Mouse (Mus musculus): ENCODE data around the gene Gm49368. TPM values are rescaled to one million over a fixed set of nuclear protein-coding genes. Genes with fewer than 3 reads are reported as not detected.

The Gm49368 gene
- total RNA-seq, 2 experiments from 2014 or later, result not detected

GRCm38 (mm10) chr7:128056917-128057444 lies 5.5 kb upstream of the Gm49368 start:
- no peak for DNase-seq

GRCm38 (mm10) chr7:128057860-128058259 lies 4.6 kb upstream of the Gm49368 start:
- no peak for DNase-seq

- DNase-seq, result peak in 1 of 2 experiments; percentile 28
Measured at GRCm38 (mm10) chr7:128058576-128058975, 3.9 kb upstream of the Gm49368 start.

- DNase-seq, result no peak
Measured at GRCm38 (mm10) chr7:128059091-128059490, 3.4 kb upstream of the Gm49368 start.

- no peak for DNase-seq
Measured at GRCm38 (mm10) chr7:128063211-128063781, 813 bp downstream of the Gm49368 start.

- peak in 1 of 2 experiments; percentile 38 for DNase-seq
Measured at GRCm38 (mm10) chr7:128065547-128065946, 3.1 kb downstream of the Gm49368 start.

- peak; percentile 23 to 48 for DNase-seq
Measured at GRCm38 (mm10) chr7:128067847-128068246, 5.4 kb downstream of the Gm49368 start.

- DNase-seq, result no peak
Measured at GRCm38 (mm10) chr7:128069844-128070243, 7.4 kb downstream of the Gm49368 start.

GRCm38 (mm10) chr7:128071816-128072215 lies 9.3 kb downstream of the Gm49368 start:
- no peak for DNase-seq

GRCm38 (mm10) chr7:128080012-128080411 lies 17.5 kb downstream of the Gm49368 start:
- no peak for DNase-seq

- DNase-seq, result peak in 1 of 2 experiments; percentile 23
Measured at GRCm38 (mm10) chr7:128089141-128089540, 26.7 kb downstream of the Gm49368 start.

GRCm38 (mm10) chr7:128098135-128098534 lies 35.7 kb downstream of the Gm49368 start:
- DNase-seq, result no peak

GRCm38 (mm10) chr7:128100742-128101357 lies 38.4 kb downstream of the Gm49368 start:
- no peak for DNase-seq

- DNase-seq, result no peak
Measured at GRCm38 (mm10) chr7:128105246-128105645, 42.8 kb downstream of the Gm49368 start.

GRCm38 (mm10) chr7:128107462-128107861 lies 45.0 kb downstream of the Gm49368 start:
- DNase-seq, result no peak

- no peak for DNase-seq
Measured at GRCm38 (mm10) chr7:128110314-128110713, 47.8 kb downstream of the Gm49368 start.

GRCm38 (mm10) chr7:128112131-128112530 lies 49.6 kb downstream of the Gm49368 start:
- DNase-seq, result no peak

- no peak for DNase-seq
Measured at GRCm38 (mm10) chr7:128114371-128115105, 52.1 kb downstream of the Gm49368 start.

- DNase-seq, result no peak
Measured at GRCm38 (mm10) chr7:128115211-128115958, 52.9 kb downstream of the Gm49368 start.

GRCm38 (mm10) chr7:128116396-128116795 lies 53.9 kb downstream of the Gm49368 start:
- no peak for DNase-seq

- DNase-seq, result no peak
Measured at GRCm38 (mm10) chr7:128119726-128120490, 57.4 kb downstream of the Gm49368 start.
